Mouse (Mus musculus): ENCODE data around the gene Serhl. TPM values are rescaled to one million over a fixed set of nuclear protein-coding genes. Genes with fewer than 3 reads are reported as not detected.
"Not testable (repeated sequence)": the region's sequence is repeated elsewhere in the genome, so short reads cannot be mapped to it uniquely, and the experiment has no call there.

The Serhl gene
- 45.6 and 48.2 TPM in 2 replicates for polyA plus RNA-seq (2014; fragmentation: Nextera tagmentation; extraction: Ambion mirVana)

DNA sequence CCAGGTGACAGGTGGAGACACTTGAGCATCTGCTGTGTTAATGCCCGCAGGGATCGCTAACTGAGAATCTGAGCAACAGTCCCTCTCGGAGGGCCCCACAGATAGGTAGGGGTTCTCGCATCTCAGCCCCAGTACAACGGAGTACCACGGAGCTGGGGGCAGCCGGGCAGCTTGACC lies at the start of gene Serhl:
TSS of gene Serhl (plus strand) at position 78 of the 177 bp plus-strand sequence.
- WGBS, result 16% methylated on average over 7 of the region's 7 CpGs
- Histone ChIP-seq H3K4me2 (ENCODE audit: low read depth, severe bottlenecking) (peak within 1 kb of the TSS; percentile 0; the same call in 1 of the 2 replicates), H3K36me3 (ENCODE audit: control insufficient read depth, insufficient read depth, low read length) (no peaks in the 10 kb centered on the region), H3K4me1 (ENCODE audit: control insufficient read depth, insufficient read depth, low read length) (no peaks in the 10 kb centered on the region; the same call in 1 of the 2 replicates), H3K27ac (replicated peaks; ENCODE audit: low read depth, low read length) (no peak within 1 kb of the TSS), H3K9me3 (ENCODE audit: control insufficient read depth, low read length) (no peaks in the 10 kb centered on the region), H3K4me3 (ENCODE audit: low read depth, low read length) (no peak within 1 kb of the TSS), H3K27me3 (ENCODE audit: control insufficient read depth, insufficient read depth, low read length) (peaks cover 6% of the 10 kb centered on the region; the same call in 1 of the 2 replicates), H3K9ac (ENCODE audit: low read length) (no peak within 1 kb of the TSS)
- DNase-seq (ENCODE audit: low spot score), result peak; percentile 31
- ATAC-seq (ENCODE audit: insufficient number of reproducible peaks, low FRiP score, low TSS enrichment, low read depth), result no peak

DNA sequence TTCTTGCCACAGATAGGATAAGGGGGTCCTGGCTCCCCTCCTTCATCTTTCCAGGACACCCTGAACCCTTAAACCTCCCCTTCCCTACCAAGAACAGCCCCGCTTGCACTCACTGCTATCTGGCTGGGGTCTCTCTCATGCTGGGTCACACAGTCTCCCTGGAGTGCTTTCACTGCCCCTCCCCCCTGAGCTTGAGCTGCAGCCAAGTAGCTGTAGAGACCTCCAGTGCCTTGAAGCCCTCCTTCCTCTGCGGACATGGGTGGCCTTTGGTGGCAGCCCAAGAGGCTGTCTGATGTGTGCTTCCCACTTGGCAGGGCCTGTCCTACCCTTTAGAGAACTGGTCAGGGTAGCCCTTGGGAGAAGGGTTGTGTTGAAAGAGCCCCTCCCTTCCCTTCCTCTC lies 49.1 kb upstream of the Serhl start:
- Histone ChIP-seq H3K9me3 (ENCODE audit: control insufficient read depth, low read length) (no peaks in the 10 kb centered on the region), H3K4me3 (ENCODE audit: low read depth, low read length) (no peak overlapping the region), H3K27ac (replicated peaks; ENCODE audit: low read depth, low read length) (no peak overlapping the region), H3K9ac (ENCODE audit: low read length) (no peak overlapping the region), H3K4me2 (ENCODE audit: low read depth, severe bottlenecking) (no peak overlapping the region), H3K27me3 (ENCODE audit: control insufficient read depth, insufficient read depth, low read length) (no peaks in the 10 kb centered on the region; the same call in 1 of the 2 replicates), H3K4me1 (ENCODE audit: control insufficient read depth, insufficient read depth, low read length) (peaks cover 8% of the 10 kb centered on the region), H3K36me3 (ENCODE audit: control insufficient read depth, insufficient read depth, low read length) (no peaks in the 10 kb centered on the region)
- ATAC-seq (ENCODE audit: insufficient number of reproducible peaks, low FRiP score, low TSS enrichment, low read depth) (no peak), DNase-seq (ENCODE audit: low spot score) (no peak)
- whole genome bisulfite sequencing, result 44% methylated on average over 2 of the region's 2 CpGs

DNA sequence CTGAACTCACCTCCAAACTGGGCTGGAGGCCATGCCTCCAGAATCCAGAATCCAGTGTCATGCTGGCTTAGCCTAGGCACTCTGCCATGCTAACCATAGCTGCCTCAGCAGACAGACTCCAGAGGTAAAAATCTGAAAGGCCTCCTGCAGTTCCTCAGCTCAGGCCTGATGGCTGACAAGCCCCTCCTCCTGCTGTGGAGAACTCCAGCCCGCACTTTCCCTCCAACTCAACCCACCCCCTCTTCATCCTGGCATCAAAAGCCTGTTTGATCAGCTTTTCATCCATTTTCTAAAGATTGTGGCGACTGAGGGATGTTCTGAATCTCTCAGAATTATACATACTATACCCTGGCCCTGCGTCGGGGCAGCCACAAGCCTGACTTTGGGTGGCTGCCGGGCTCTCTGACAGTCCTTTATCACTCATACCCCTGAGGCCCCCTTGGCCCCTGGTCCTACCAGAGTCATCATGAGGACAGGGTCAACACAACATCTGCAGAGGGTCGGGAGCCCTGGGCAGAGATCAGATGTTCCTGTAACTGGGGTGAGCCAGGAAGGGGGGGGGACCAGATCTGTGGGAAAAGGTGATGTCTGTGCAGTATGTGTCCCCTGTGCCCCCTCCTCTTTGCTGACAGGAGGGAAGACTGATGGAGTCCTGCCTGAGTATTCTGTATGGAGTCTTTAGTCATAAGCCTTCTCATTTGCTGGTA lies 46.5 kb upstream of the Serhl start:
- peak; percentile 60 for DNase-seq (ENCODE audit: low spot score)
- Histone ChIP-seq H3K9ac (ENCODE audit: low read length) (no peak overlapping the region), H3K4me2 (ENCODE audit: low read depth, severe bottlenecking) (no peak overlapping the region), H3K4me1 (ENCODE audit: control insufficient read depth, insufficient read depth, low read length) (peaks cover 5% of the 10 kb centered on the region), H3K36me3 (ENCODE audit: control insufficient read depth, insufficient read depth, low read length) (no peaks in the 10 kb centered on the region), H3K4me3 (ENCODE audit: low read depth, low read length) (no peak overlapping the region), H3K27ac (replicated peaks; ENCODE audit: low read depth, low read length) (no peak overlapping the region), H3K27me3 (ENCODE audit: control insufficient read depth, insufficient read depth, low read length) (no peaks in the 10 kb centered on the region), H3K9me3 (ENCODE audit: control insufficient read depth, low read length) (peaks cover 2% of the 10 kb centered on the region; the same call in 1 of the 2 replicates)
- 6% methylated on average over 6 of the region's 6 CpGs for WGBS
- no peak for ATAC-seq (ENCODE audit: insufficient number of reproducible peaks, low FRiP score, low TSS enrichment, low read depth)

- Histone ChIP-seq H3K4me3 (ENCODE audit: low read depth, low read length) (no peak overlapping the region), H3K36me3 (ENCODE audit: control insufficient read depth, insufficient read depth, low read length) (no peaks in the 10 kb centered on the region), H3K27ac (replicated peaks; ENCODE audit: low read depth, low read length) (no peak overlapping the region), H3K4me1 (ENCODE audit: control insufficient read depth, insufficient read depth, low read length) (0 out of 2 replicates have a peak, but pooled peaks cover 2% of the 10 kb centered on the region), H3K9ac (ENCODE audit: low read length) (no peak overlapping the region), H3K27me3 (ENCODE audit: control insufficient read depth, insufficient read depth, low read length) (no peaks in the 10 kb centered on the region), H3K9me3 (ENCODE audit: control insufficient read depth, low read length) (peaks cover 2% of the 10 kb centered on the region; the same call in 1 of the 2 replicates), H3K4me2 (ENCODE audit: low read depth, severe bottlenecking) (no peak overlapping the region)
- no peak for ATAC-seq (ENCODE audit: insufficient number of reproducible peaks, low FRiP score, low TSS enrichment, low read depth)
- no peak for DNase-seq (ENCODE audit: low spot score)
- WGBS, result 66% methylated on average over 22 of the region's 22 CpGs
Measured at GRCm38 (mm10) chr15:83043362-83043708, 46.0 kb upstream of the Serhl start.

GRCm38 (mm10) chr15:83045565-83045964 lies 43.7 kb upstream of the Serhl start:
- H3K27me3 ChIP-seq (ENCODE audit: control insufficient read depth, insufficient read depth, low read length), result not testable (repeated sequence)
- 89% methylated on average over 5 of the region's 5 CpGs for WGBS

DNA sequence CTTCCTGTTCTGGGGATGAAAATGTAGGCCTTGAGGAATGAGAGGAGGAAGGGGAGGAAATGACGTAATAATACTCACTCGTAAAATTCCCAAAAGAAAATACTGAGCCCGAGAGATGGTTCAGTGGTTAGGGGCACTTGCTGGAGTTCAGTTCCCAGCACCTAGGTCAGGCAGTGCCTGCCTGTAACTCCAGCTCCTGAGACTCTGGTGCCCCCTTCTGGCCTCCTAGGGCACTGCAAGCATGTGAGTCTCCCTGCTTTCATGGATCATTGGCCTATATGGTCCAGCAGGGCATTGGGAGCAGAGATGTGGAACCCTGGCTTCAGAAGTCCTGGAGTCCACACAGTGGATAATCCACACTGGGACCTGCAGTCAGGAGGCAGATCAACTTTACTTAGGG lies 43.0 kb upstream of the Serhl start:
- H3K9me3 ChIP-seq (ENCODE audit: control insufficient read depth, low read length), result peaks cover 2% of the 10 kb centered on the region; the same call in 1 of the 2 replicates
- no peak overlapping the region for H3K9ac ChIP-seq (ENCODE audit: low read length)
- ATAC-seq (ENCODE audit: insufficient number of reproducible peaks, low FRiP score, low TSS enrichment, low read depth) (no peak), DNase-seq (ENCODE audit: low spot score) (no peak)
- H3K27ac ChIP-seq (replicated peaks; ENCODE audit: low read depth, low read length), result no peak overlapping the region
- H3K4me1 ChIP-seq (ENCODE audit: control insufficient read depth, insufficient read depth, low read length), result 0 out of 2 replicates have a peak, but pooled peaks cover 2% of the 10 kb centered on the region
- no peak overlapping the region for H3K4me3 ChIP-seq (ENCODE audit: low read depth, low read length)
- no peak overlapping the region for H3K4me2 ChIP-seq (ENCODE audit: low read depth, severe bottlenecking)
- H3K36me3 ChIP-seq (ENCODE audit: control insufficient read depth, insufficient read depth, low read length), result no peaks in the 10 kb centered on the region
- no peaks in the 10 kb centered on the region for H3K27me3 ChIP-seq (ENCODE audit: control insufficient read depth, insufficient read depth, low read length)
- 95% methylated on average over 3 of the region's 3 CpGs for WGBS

More at GRCm38 (mm10) chr15:83045565-83045964, 43.7 kb upstream of the Serhl start:
- H3K9ac ChIP-seq (ENCODE audit: low read length); H3K36me3 ChIP-seq (ENCODE audit: control insufficient read depth, insufficient read depth, low read length); ATAC-seq (ENCODE audit: insufficient number of reproducible peaks, low FRiP score, low TSS enrichment, low read depth); H3K4me2 ChIP-seq (ENCODE audit: low read depth, severe bottlenecking); DNase-seq (ENCODE audit: low spot score); H3K4me3 ChIP-seq (ENCODE audit: low read depth, low read length); H3K27ac ChIP-seq (replicated peaks; ENCODE audit: low read depth, low read length); H3K9me3 ChIP-seq (ENCODE audit: control insufficient read depth, low read length); H3K4me1 ChIP-seq (ENCODE audit: control insufficient read depth, insufficient read depth, low read length): not testable (repeated sequence)

DNA sequence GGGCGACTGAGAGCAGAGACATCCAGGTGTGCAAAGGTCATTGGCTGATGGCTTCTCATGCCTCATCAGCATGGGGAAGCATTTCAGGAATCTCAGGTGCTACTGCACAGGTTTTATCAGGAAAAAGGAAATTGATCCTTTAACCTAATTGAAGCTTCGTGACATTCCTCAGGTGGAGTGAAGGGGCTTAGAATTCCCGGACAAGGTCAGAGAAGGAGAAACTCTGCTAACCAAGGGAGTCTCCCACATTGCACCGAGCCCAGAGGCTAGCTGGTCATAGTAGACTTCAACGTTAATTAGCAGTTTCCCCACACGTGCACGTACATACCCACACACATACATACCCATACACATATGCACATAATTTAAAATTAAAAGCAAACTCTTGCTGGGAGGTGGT lies 42.6 kb upstream of the Serhl start:
- H3K4me2 ChIP-seq (ENCODE audit: low read depth, severe bottlenecking), result no peak overlapping the region
- no peak overlapping the region for H3K4me3 ChIP-seq (ENCODE audit: low read depth, low read length)
- H3K36me3 ChIP-seq (ENCODE audit: control insufficient read depth, insufficient read depth, low read length), result no peaks in the 10 kb centered on the region
- WGBS, result 81% methylated on average over 7 of the region's 7 CpGs
- no peak overlapping the region for H3K9ac ChIP-seq (ENCODE audit: low read length)
- H3K4me1 ChIP-seq (ENCODE audit: control insufficient read depth, insufficient read depth, low read length), result 0 out of 2 replicates have a peak, but pooled peaks cover 2% of the 10 kb centered on the region
- H3K9me3 ChIP-seq (ENCODE audit: control insufficient read depth, low read length), result peaks cover 2% of the 10 kb centered on the region; the same call in 1 of the 2 replicates
- ATAC-seq (ENCODE audit: insufficient number of reproducible peaks, low FRiP score, low TSS enrichment, low read depth) (no peak), DNase-seq (ENCODE audit: low spot score) (no peak)
- no peaks in the 10 kb centered on the region for H3K27me3 ChIP-seq (ENCODE audit: control insufficient read depth, insufficient read depth, low read length)
- no peak overlapping the region for H3K27ac ChIP-seq (replicated peaks; ENCODE audit: low read depth, low read length)

DNA sequence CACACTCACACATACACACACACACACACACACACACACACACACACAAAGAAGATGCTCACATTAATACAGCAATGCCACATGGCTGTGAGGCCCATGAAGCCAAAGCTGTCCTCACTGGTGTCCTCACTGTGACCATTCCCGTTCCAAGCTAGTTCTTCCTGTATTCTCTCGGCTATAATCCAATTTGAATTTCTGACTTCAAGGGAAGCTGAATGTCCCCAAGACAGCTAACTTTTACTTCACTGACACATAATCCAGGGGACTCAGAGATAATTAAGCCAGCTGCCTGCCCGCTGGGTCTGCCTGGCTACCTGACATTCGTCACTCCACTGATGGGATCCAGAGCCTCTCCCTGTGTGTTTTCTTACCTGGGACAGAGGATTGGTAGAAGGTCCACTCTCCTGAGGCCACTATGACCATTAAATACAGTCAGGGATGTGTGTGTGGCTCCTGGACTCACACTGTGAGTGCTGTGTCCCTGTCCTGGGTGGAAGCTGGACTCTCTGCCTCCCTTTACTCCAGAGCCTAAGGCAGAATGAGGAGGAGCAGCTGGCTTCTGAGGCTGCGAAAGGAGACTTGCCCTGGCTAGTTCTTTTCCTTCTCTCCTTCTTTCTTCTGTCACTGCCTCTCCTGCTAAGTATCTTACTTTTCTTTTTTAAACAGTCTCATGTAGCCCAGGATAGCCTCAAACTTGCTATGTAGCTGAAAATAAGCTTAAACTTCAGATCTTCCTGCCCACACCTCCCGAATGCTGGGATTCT lies 36.8 kb upstream of the Serhl start:
- no peaks in the 10 kb centered on the region for H3K36me3 ChIP-seq (ENCODE audit: control insufficient read depth, insufficient read depth, low read length)
- no peak overlapping the region for H3K9ac ChIP-seq (ENCODE audit: low read length)
- no peak for ATAC-seq (ENCODE audit: insufficient number of reproducible peaks, low FRiP score, low TSS enrichment, low read depth)
- no peaks in the 10 kb centered on the region for H3K27me3 ChIP-seq (ENCODE audit: control insufficient read depth, insufficient read depth, low read length)
- H3K4me3 ChIP-seq (ENCODE audit: low read depth, low read length), result no peak overlapping the region
- 49% methylated on average over 6 of the region's 6 CpGs for WGBS
- no peak overlapping the region for H3K27ac ChIP-seq (replicated peaks; ENCODE audit: low read depth, low read length)
- no peak overlapping the region for H3K4me2 ChIP-seq (ENCODE audit: low read depth, severe bottlenecking)
- DNase-seq (ENCODE audit: low spot score), result no peak
- no peaks in the 10 kb centered on the region for H3K4me1 ChIP-seq (ENCODE audit: control insufficient read depth, insufficient read depth, low read length)
- no peaks in the 10 kb centered on the region for H3K9me3 ChIP-seq (ENCODE audit: control insufficient read depth, low read length)

Data from limb, embryonic 11.5 days (tissue).